Mouse (Mus musculus) hindbrain, embryonic 15.5 days (tissue): ENCODE measurements around the gene Exoc3l2. TPM values are rescaled to one million over a fixed set of nuclear protein-coding genes. Genes with fewer than 3 reads are reported as not detected.

ENCODE experiments used
- ATAC-seq: fragments of 200-750 bp; cut with Nextera tagmentation; 2 replicates; pipeline ENCODE4 v1.8.0; 2017; ENCODE audit warnings: low read depth, moderate number of reproducible peaks, moderate TSS enrichment; ENCODE audit not compliant: low FRiP score
- H3K27ac ChIP-seq: fragments of 300-500 bp; sonication (generic); replicated peaks from 2 replicates; pipeline ENCODE4 v1.5.1; 2015; ENCODE audit warnings: mild to moderate bottlenecking, inconsistent platforms
- H3K27me3 ChIP-seq: fragments of 300-500 bp; sonication (generic); 2 replicates; pipeline ENCODE4 v1.6.1; 2015; ENCODE audit warnings: control low read depth, inconsistent platforms
- H3K36me3 ChIP-seq: fragments of 300-500 bp; sonication (generic); 2 replicates; pipeline ENCODE4 v1.6.1; 2015; ENCODE audit warnings: control low read depth, inconsistent platforms
- H3K4me1 ChIP-seq: fragments of 300-500 bp; sonication (generic); replicated peaks from 2 replicates; pipeline ENCODE4 v1.6.1; 2015; ENCODE audit warnings: control low read depth, inconsistent platforms
- H3K4me2 ChIP-seq: fragments of 300-500 bp; sonication (generic); 2 replicates; pipeline ENCODE4 v1.6.1; 2015; ENCODE audit warnings: moderate library complexity, mild to moderate bottlenecking, inconsistent platforms
- H3K4me3 ChIP-seq: fragments of 300-500 bp; sonication (generic); 2 replicates; pipeline ENCODE4 v1.5.1; 2015; ENCODE audit warnings: mild to moderate bottlenecking, inconsistent platforms
- H3K9ac ChIP-seq: fragments of 300-500 bp; sonication (generic); 2 replicates; pipeline ENCODE4 v1.6.1; 2015; ENCODE audit warnings: inconsistent platforms
- H3K9me3 ChIP-seq: fragments of 300-500 bp; sonication (generic); 2 replicates; pipeline ENCODE4 v1.6.1; 2016; ENCODE audit warnings: control low read depth, inconsistent platforms
- WGBS: fragments of 180-500 bp; shearing (Covaris S2); methylation state at CpG from one replicate; pipeline ENCODE4 v1.1.7; 2015; 5-methylcytosine and 5-hydroxymethylcytosine counted together
- polyA plus RNA-seq: library from polyadenylated mRNA; unstranded; fragments of >200 nt; fragmentation: Nextera tagmentation; extraction: Ambion mirVana; gene quantifications from 2 replicates; pipeline ENCODE4 v1.2.1, GENCODE M21; 2015

Gene Exoc3l2
- polyA plus RNA-seq, 1 experiment from 2014 or later: 0.82 TPM

GRCm38 (mm10) chr7:19495521-19496213 lies 32.5 kb downstream of the Exoc3l2 start:
- H3K27me3 ChIP-seq: peaks cover 25% of the 10 kb centered on the region

GRCm38 (mm10) chr7:19496214-19496555 lies 33.1 kb downstream of the Exoc3l2 start:
- Histone ChIP-seq H3K9ac (no peak overlapping the region), H3K36me3 (no peaks in the 10 kb centered on the region), H3K4me3 (no peak overlapping the region), H3K9me3 (no peaks in the 10 kb centered on the region), H3K27me3 (peaks cover 20% of the 10 kb centered on the region), H3K27ac (no peak overlapping the region), H3K4me1 (peaks cover 5% of the 10 kb centered on the region; the same call in 1 of the 2 replicates), H3K4me2 (no peak overlapping the region)
- 62% methylated on average over 5 of the region's 5 CpGs for WGBS
- no peak for ATAC-seq

More at GRCm38 (mm10) chr7:19495521-19496213, 32.5 kb downstream of the Exoc3l2 start:
- no peak for ATAC-seq
- H3K36me3 ChIP-seq: no peaks in the 10 kb centered on the region
- no peak overlapping the region for H3K4me2 ChIP-seq
- H3K4me1 ChIP-seq: peaks cover 5% of the 10 kb centered on the region; the same call in 1 of the 2 replicates
- H3K9me3 ChIP-seq: no peaks in the 10 kb centered on the region
- H3K4me3 ChIP-seq: no peak overlapping the region
- H3K27ac ChIP-seq: no peak overlapping the region
- no peak overlapping the region for H3K9ac ChIP-seq
- WGBS: 64% methylated on average over 20 of the region's 20 CpGs

GRCm38 (mm10) chr7:19498326-19498725 lies 35.2 kb downstream of the Exoc3l2 start:
- no peak overlapping the region for H3K4me3 ChIP-seq
- H3K27ac ChIP-seq: no peak overlapping the region
- no peaks in the 10 kb centered on the region for H3K9me3 ChIP-seq
- 93% methylated on average over 4 of the region's 4 CpGs for WGBS
- 0 out of 2 replicates have a peak, but pooled peaks cover 3% of the 10 kb centered on the region for H3K27me3 ChIP-seq
- no peak for ATAC-seq
- no peak overlapping the region for H3K4me2 ChIP-seq
- H3K9ac ChIP-seq: no peak overlapping the region
- no peaks in the 10 kb centered on the region for H3K36me3 ChIP-seq
- no peaks in the 10 kb centered on the region for H3K4me1 ChIP-seq

GRCm38 (mm10) chr7:19500420-19501363 lies 37.6 kb downstream of the Exoc3l2 start:
- no peaks in the 10 kb centered on the region for H3K9me3 ChIP-seq
- no peak overlapping the region for H3K4me3 ChIP-seq
- H3K36me3 ChIP-seq: no peaks in the 10 kb centered on the region
- no peak overlapping the region for H3K9ac ChIP-seq
- H3K27me3 ChIP-seq: 0 out of 2 replicates have a peak, but pooled peaks cover 2% of the 10 kb centered on the region
- no peak for ATAC-seq
- no peaks in the 10 kb centered on the region for H3K4me1 ChIP-seq
- H3K27ac ChIP-seq: no peak overlapping the region
- no peak overlapping the region for H3K4me2 ChIP-seq
- 69% methylated on average over 12 of the region's 12 CpGs for WGBS

GRCm38 (mm10) chr7:19501658-19502057 lies 38.5 kb downstream of the Exoc3l2 start:
- no peaks in the 10 kb centered on the region for H3K36me3 ChIP-seq
- H3K27me3 ChIP-seq: 0 out of 2 replicates have a peak, but pooled peaks cover 2% of the 10 kb centered on the region
- H3K4me1 ChIP-seq: peaks cover 6% of the 10 kb centered on the region
- ATAC-seq: no peak
- H3K4me3 ChIP-seq: no peak overlapping the region
- no peak overlapping the region for H3K9ac ChIP-seq
- no peak overlapping the region for H3K4me2 ChIP-seq
- 81% methylated on average over 4 of the region's 4 CpGs for WGBS
- H3K27ac ChIP-seq: no peak overlapping the region
- H3K9me3 ChIP-seq: no peaks in the 10 kb centered on the region

GRCm38 (mm10) chr7:19503481-19504068 lies 40.4 kb downstream of the Exoc3l2 start:
- WGBS: 39% methylated on average over 5 of the region's 5 CpGs
- ATAC-seq: no peak

GRCm38 (mm10) chr7:19506326-19506725 lies 43.2 kb downstream of the Exoc3l2 start:
- no peak for ATAC-seq
- H3K36me3 ChIP-seq: no peaks in the 10 kb centered on the region

More at GRCm38 (mm10) chr7:19503481-19504068, 40.4 kb downstream of the Exoc3l2 start:
- Histone ChIP-seq H3K27ac (no peak overlapping the region), H3K27me3 (0 out of 2 replicates have a peak, but pooled peaks cover 2% of the 10 kb centered on the region), H3K4me1 (peaks cover 18% of the 10 kb centered on the region), H3K9ac (no peak overlapping the region), H3K4me2 (no peak overlapping the region), H3K36me3 (no peaks in the 10 kb centered on the region), H3K9me3 (no peaks in the 10 kb centered on the region), H3K4me3 (no peak overlapping the region)

GRCm38 (mm10) chr7:19506969-19507611 lies 44.0 kb downstream of the Exoc3l2 start:
- no peaks in the 10 kb centered on the region for H3K27me3 ChIP-seq
- ATAC-seq: peak; percentile 35; the same call in 1 of the 2 replicates
- peak overlapping the region; percentile 65 for H3K4me3 ChIP-seq
- no peaks in the 10 kb centered on the region for H3K36me3 ChIP-seq
- WGBS: under 1% methylated on average over 71 of the region's 71 CpGs
- peak overlapping the region; percentile 82 for H3K27ac ChIP-seq
- peaks cover 29% of the 10 kb centered on the region for H3K4me1 ChIP-seq
- no peaks in the 10 kb centered on the region for H3K9me3 ChIP-seq
- peak overlapping the region; percentile 60 for H3K9ac ChIP-seq
- peak overlapping the region; percentile 89 for H3K4me2 ChIP-seq

More at GRCm38 (mm10) chr7:19506326-19506725, 43.2 kb downstream of the Exoc3l2 start:
- Histone ChIP-seq H3K4me1 (peaks cover 29% of the 10 kb centered on the region), H3K9ac (no peak overlapping the region), H3K27ac (no peak overlapping the region), H3K4me3 (peak overlapping the region; percentile 65), H3K9me3 (no peaks in the 10 kb centered on the region), H3K4me2 (peak overlapping the region; percentile 89), H3K27me3 (no peaks in the 10 kb centered on the region)
- 23% methylated on average over 6 of the region's 6 CpGs for WGBS

GRCm38 (mm10) chr7:19507612-19507981 lies 44.5 kb downstream of the Exoc3l2 start:
- H3K9ac ChIP-seq: peak overlapping the region; percentile 72
- peak overlapping the region; percentile 82 for H3K27ac ChIP-seq
- no peaks in the 10 kb centered on the region for H3K9me3 ChIP-seq
- peaks cover 29% of the 10 kb centered on the region for H3K4me1 ChIP-seq
- WGBS: 3% methylated on average over 18 of the region's 18 CpGs
- peak overlapping the region; percentile 89 for H3K4me2 ChIP-seq
- no peak for ATAC-seq
- no peaks in the 10 kb centered on the region for H3K27me3 ChIP-seq
- H3K36me3 ChIP-seq: no peaks in the 10 kb centered on the region
- peak overlapping the region; percentile 65 for H3K4me3 ChIP-seq

GRCm38 (mm10) chr7:19508150-19508923 lies 45.2 kb downstream of the Exoc3l2 start, which contains the start of the genes Bloc1s3 and Trappc6a:
Bloc1s3 (minus strand) TSS chr7:19508367.
Trappc6a (plus strand) TSS chr7:19508395.
- WGBS: under 1% methylated on average over 56 of the region's 56 CpGs
- Histone ChIP-seq H3K4me2 (peak within 1 kb of the TSS; percentile 89), H3K9ac (peak within 1 kb of the TSS; percentile 72), H3K27me3 (no peaks in the 10 kb centered on the region), H3K4me3 (peak within 1 kb of the TSS; percentile 65), H3K4me1 (peaks cover 29% of the 10 kb centered on the region), H3K36me3 (no peaks in the 10 kb centered on the region), H3K27ac (peak within 1 kb of the TSS; percentile 82), H3K9me3 (no peaks in the 10 kb centered on the region)
- ATAC-seq: peak; percentile 97
